Mouse (Mus musculus) megakaryocyte-erythroid progenitor cell, adult 5-6 weeks (primary cell): ENCODE measurements around the gene Fbxl2. TPM values are rescaled to one million over a fixed set of nuclear protein-coding genes. Genes with fewer than 3 reads are reported as not detected.

Source experiments
- ATAC-seq: replicated peaks from 2 replicates; pipeline ENCODE4 v1.8.0; 2016; ENCODE audit warnings: mild to moderate bottlenecking, inconsistent platforms; ENCODE audit not compliant: severe bottlenecking, poor library complexity, low FRiP score, low TSS enrichment
- total RNA-seq, 2 experiments: library from RNA; stranded (forward) in 1 of 2; stranded (reverse) in 1 of 2; fragments of 200-1000, 215-1000 nt in 1 of 2; fragments of >200 nt in 1 of 2; fragmentation: Nextera tagmentation in 1 of 2; gene quantifications; 2 replicates each; pipeline ENCODE4 v1.2.3; 2014 to 2017

Gene Fbxl2
- total RNA-seq, 2 experiments from 2014 or later, result 1.3 to 4.0 TPM

- ATAC-seq, result no peak
These were observed 67.3 kb downstream of the Fbxl2 start for GRCm38 (mm10) chr9:113978656-113979055.

- no peak for ATAC-seq
These were observed 68.7 kb downstream of the Fbxl2 start for GRCm38 (mm10) chr9:113977225-113977840.

GRCm38 (mm10) chr9:113976264-113976663 is 69.7 kb downstream of the Fbxl2 start:
- no peak for ATAC-seq

GRCm38 (mm10) chr9:113975442-113975841 is 70.5 kb downstream of the Fbxl2 start:
- ATAC-seq, result no peak

GRCm38 (mm10) chr9:113974945-113975344 is 71.0 kb downstream of the Fbxl2 start:
- ATAC-seq, result no peak

- no peak for ATAC-seq
These were observed 72.1 kb downstream of the Fbxl2 start for GRCm38 (mm10) chr9:113973857-113974256.

GRCm38 (mm10) chr9:113971615-113972014 is 74.4 kb downstream of the Fbxl2 start:
- ATAC-seq, result no peak

- ATAC-seq, result peak; percentile 35
These were observed 76.0 kb downstream of the Fbxl2 start for GRCm38 (mm10) chr9:113970041-113970440.

GRCm38 (mm10) chr9:113969399-113969798 is 76.6 kb downstream of the Fbxl2 start:
- ATAC-seq, result peak; percentile 11

- ATAC-seq, result peak; percentile 94
These were observed 77.0 kb downstream of the Fbxl2 start for GRCm38 (mm10) chr9:113968967-113969366.

- ATAC-seq, result no peak
These were observed 79.2 kb downstream of the Fbxl2 start for GRCm38 (mm10) chr9:113966838-113967237.

- ATAC-seq, result no peak
These were observed 81.6 kb downstream of the Fbxl2 start for GRCm38 (mm10) chr9:113964415-113964814.

- peak; percentile 48 for ATAC-seq
These were observed 82.3 kb downstream of the Fbxl2 start for GRCm38 (mm10) chr9:113963718-113964117.

GRCm38 (mm10) chr9:113957777-113958176 is 88.2 kb downstream of the Fbxl2 start:
- peak; percentile 46 for ATAC-seq

- ATAC-seq, result no peak
These were observed 98.8 kb downstream of the Fbxl2 start for GRCm38 (mm10) chr9:113947216-113947615.

- ATAC-seq, result no peak
These were observed 102.6 kb downstream of the Fbxl2 start for GRCm38 (mm10) chr9:113943372-113943771.

GRCm38 (mm10) chr9:113941103-113941805 is 104.7 kb downstream of the Fbxl2 start:
- ATAC-seq, result peak; percentile 96

GRCm38 (mm10) chr9:113939063-113939850 is 106.7 kb downstream of the Fbxl2 start:
- no peak for ATAC-seq

GRCm38 (mm10) chr9:113935638-113936037 is 110.4 kb downstream of the Fbxl2 start:
- ATAC-seq, result peak; percentile 63

- no peak for ATAC-seq
These were observed 113.5 kb downstream of the Fbxl2 start for GRCm38 (mm10) chr9:113932501-113932900.
